In the genomic region with DNA sequence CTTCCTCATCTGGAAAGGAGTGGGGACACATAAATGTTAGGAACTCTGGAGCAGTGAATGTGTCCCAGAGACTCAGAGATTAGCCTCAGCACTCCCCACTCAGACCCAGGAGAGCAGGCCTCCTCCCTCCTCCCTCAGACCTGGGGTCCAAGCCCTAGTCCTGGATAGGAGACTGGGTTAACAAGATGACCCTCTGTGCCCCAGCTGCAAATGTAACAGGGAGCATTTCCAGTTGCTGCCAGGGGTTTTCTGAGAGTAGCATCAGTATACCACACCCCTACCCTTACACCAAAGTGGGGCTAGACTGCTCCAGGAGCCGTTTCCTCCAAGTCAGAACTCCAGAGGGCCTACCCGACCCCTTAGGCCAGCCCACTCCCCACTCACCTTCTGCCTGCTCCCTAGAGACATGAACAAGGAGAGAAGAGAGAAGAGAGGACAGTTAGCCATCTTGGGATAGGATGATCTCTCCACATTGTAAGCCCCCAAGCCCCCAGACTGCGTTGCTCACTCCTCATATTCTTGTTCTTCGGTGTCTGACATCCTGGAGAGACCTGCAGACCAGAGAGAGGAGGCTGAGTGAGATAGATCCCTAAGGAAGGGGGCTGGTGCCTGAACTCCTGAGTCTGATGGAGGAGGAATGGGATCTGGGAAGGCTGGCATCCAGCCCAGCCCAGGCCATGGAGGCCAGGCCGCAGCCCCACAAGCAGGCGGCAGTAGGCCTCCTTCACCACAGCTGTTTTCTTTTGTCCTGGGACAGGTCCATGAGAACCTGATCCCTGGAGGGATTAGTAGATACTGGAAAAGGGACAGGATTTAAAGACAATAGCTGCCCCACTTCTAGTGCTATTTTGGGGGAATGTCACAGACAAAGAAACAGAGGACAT, we compare ENCODE assay signal across 1 mouse cellular context.
TF ChIP-seq lines count a peak whose summit lies in the region.

No protein-coding gene starts in this region.

TF ChIP-seq in myocyte, 11 proteins besides CTCF, POLR2A, EP300 and RAD21:
- TF ChIP-seq E2F4 (IDR thresholded peaks at IDR 0.05; ENCODE audit: insufficient read depth) (no peak), CEBPB (IDR thresholded peaks at IDR 0.05; ENCODE audit: insufficient read depth, poor library complexity, severe bottlenecking) (no peak), TCF12 (IDR thresholded peaks at IDR 0.05; ENCODE audit: insufficient read depth, poor library complexity, severe bottlenecking) (peak; percentile 55), POLR2AphosphoS2 (IDR thresholded peaks at IDR 0.05; ENCODE audit: insufficient read length, low read depth) (peak; percentile 55), MAX (IDR thresholded peaks at IDR 0.05; ENCODE audit: low read depth) (no peak), REST (IDR thresholded peaks at IDR 0.05; ENCODE audit: insufficient read depth, insufficient read length) (no peak), MYOG (IDR thresholded peaks at IDR 0.05; ENCODE audit: control insufficient read depth in 1 of 3, insufficient read depth in 1 of 3, insufficient read length in 2 of 3, low read depth in 2 of 3) (peak; percentile 48 to 94 (median 66)), SRF (IDR thresholded peaks at IDR 0.05; ENCODE audit: control insufficient read depth, insufficient read length, low read depth) (peak; percentile 46), MYOD1 (IDR thresholded peaks at IDR 0.05; ENCODE audit: control insufficient read depth in 1 of 3, insufficient read length in 2 of 3, low read depth in 2 of 3) (peak in 2 of 3 experiments; percentile 93 to 96), TCF3 (IDR thresholded peaks at IDR 0.05; ENCODE audit: insufficient read length, low read depth) (no peak), USF1 (IDR thresholded peaks at IDR 0.05; ENCODE audit: low read depth) (no peak)
